Mouse (Mus musculus) kidney, postnatal 0 days (tissue): ENCODE results near the gene Acbd6. TPM values are rescaled to one million over a fixed set of nuclear protein-coding genes. Genes with fewer than 3 reads are reported as not detected.

Experiments
- ATAC-seq: fragments of 200-750 bp; cut with Nextera tagmentation; replicated peaks from 2 replicates; pipeline ENCODE4 v1.8.0; 2017; ENCODE audit warnings: low read depth, moderate number of reproducible peaks, moderate TSS enrichment, moderate library complexity; ENCODE audit not compliant: low FRiP score
- DNase-seq: peaks from one replicate; pipeline ENCODE4 v3.0.0-alpha.2; 2016; ENCODE audit warnings: low spot score
- H3K27ac ChIP-seq: fragments of 300-500 bp; sonication (generic); 2 replicates; pipeline ENCODE4 v1.5.1; 2014; ENCODE audit warnings: mild to moderate bottlenecking
- H3K27me3 ChIP-seq: fragments of 300-500 bp; sonication (generic); 2 replicates; pipeline ENCODE4 v1.6.1; 2014; ENCODE audit warnings: low read length, mixed read lengths; ENCODE audit not compliant: insufficient read depth
- H3K36me3 ChIP-seq: fragments of 300-500 bp; sonication (generic); 2 replicates; pipeline ENCODE4 v1.6.1; 2014; ENCODE audit warnings: low read length, mixed read lengths; ENCODE audit not compliant: insufficient read depth
- H3K4me1 ChIP-seq: fragments of 300-500 bp; sonication (generic); replicated peaks from 2 replicates; pipeline ENCODE4 v1.6.1; 2014; ENCODE audit warnings: antibody characterized with exemption, low read length, mixed read lengths; ENCODE audit not compliant: insufficient read depth
- H3K4me2 ChIP-seq: fragments of 300-500 bp; sonication (generic); 2 replicates; pipeline ENCODE4 v1.6.1; 2014; ENCODE audit warnings: mild to moderate bottlenecking, low read length, moderate library complexity, mixed read lengths
- H3K4me3 ChIP-seq: fragments of 300-500 bp; sonication (generic); replicated peaks from 2 replicates; pipeline ENCODE4 v1.5.1; 2014; ENCODE audit warnings: low read depth, low read length
- H3K9ac ChIP-seq: fragments of 300-500 bp; sonication (generic); 2 replicates; pipeline ENCODE4 v1.6.1; 2014; ENCODE audit warnings: low read depth, low read length
- H3K9me3 ChIP-seq: fragments of 300-500 bp; sonication (generic); replicated peaks from 2 replicates; pipeline ENCODE4 v1.6.1; 2016; ENCODE audit warnings: low read length, inconsistent platforms, mixed read lengths
- CTCF ChIP-seq: IDR thresholded peaks from 2 replicates; pipeline ENCODE4 v1.5.1; 2016; ENCODE audit warnings: antibody characterized with exemption, low read depth, mild to moderate bottlenecking, moderate library complexity
- WGBS: fragments of 180-500 bp; shearing (Covaris S2); extraction: QIAGEN DNeasy Blood & Tissue Kit; methylation state at CpG from one replicate; pipeline ENCODE4 v1.1.7; 2014; 5-methylcytosine and 5-hydroxymethylcytosine counted together
- polyA plus RNA-seq: library from polyadenylated mRNA; unstranded; fragments of >200 nt; fragmentation: Nextera tagmentation; extraction: Ambion mirVana; gene quantifications from 2 replicates; pipeline ENCODE4 v1.2.1, GENCODE M21; 2015

Gene Acbd6
- polyA plus RNA-seq, result 88.9 and 96.8 TPM in 2 replicates

DNA sequence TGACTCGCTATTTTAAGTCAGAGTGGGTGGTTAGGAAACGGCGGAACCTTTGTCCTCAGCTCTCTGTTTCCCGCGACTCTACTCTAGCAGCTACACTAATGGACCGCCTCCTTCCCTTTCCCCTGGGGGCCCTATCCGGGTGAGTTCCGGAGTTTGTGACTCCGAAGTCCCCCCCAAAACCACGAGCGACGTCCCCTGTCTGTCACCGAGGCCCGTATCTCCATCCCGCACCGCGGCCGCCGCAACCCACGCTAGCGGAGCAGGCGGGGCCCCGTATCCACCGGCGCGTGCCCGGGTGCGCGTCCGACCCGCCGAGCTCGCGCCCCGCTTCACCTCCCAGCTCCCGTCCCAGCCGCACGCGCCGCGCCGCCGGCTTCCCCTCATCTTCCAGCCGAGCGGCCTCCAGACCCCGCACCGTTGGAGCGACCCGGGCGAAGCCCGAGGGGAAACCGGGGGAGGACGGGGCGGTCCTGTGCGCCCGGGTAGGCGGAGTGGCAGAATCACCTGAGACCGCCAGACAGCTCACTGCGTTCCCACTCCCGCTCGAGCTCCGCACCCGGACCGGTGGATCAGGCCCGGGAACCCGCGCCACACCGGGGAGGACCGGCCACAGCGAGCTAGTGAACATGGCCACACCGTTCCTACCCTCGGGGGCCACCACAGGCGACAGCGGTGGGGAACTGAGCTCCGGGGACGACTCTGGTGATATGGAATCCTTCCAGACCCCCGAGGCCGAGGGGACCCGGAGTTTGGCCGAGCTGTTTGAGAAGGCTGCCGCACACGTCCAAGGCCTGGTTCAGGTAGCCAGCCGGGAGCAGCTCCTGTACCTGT is at the start of gene Acbd6:
Acbd6 (plus strand) TSS at position 109 of the 831 bp plus-strand sequence.
- H3K4me3 ChIP-seq, result peak within 1 kb of the TSS; percentile 81
- H3K27me3 ChIP-seq, result no peaks in the 10 kb centered on the region
- no peaks in the 10 kb centered on the region for H3K36me3 ChIP-seq
- no peaks in the 10 kb centered on the region for H3K9me3 ChIP-seq
- no peaks in the 10 kb centered on the region; the same call in 1 of the 2 replicates for H3K4me1 ChIP-seq
- ATAC-seq (peak; percentile 87), DNase-seq (peak; percentile 94)
- TF ChIP-seq CTCF, result no peak
- peak within 1 kb of the TSS; percentile 83 for H3K27ac ChIP-seq
- 1% methylated on average over 83 of the region's 83 CpGs for WGBS
- peak within 1 kb of the TSS; percentile 85 for H3K9ac ChIP-seq
- peak within 1 kb of the TSS; percentile 82 for H3K4me2 ChIP-seq

- ATAC-seq, result no peak
These were observed 47.7 kb upstream of the Acbd6 start for GRCm38 (mm10) chr1:155510263-155510662.

GRCm38 (mm10) chr1:155515866-155516265 is 42.1 kb upstream of the Acbd6 start:
- no peak for TF ChIP-seq CTCF
- H3K27me3 ChIP-seq, result no peaks in the 10 kb centered on the region
- no peak overlapping the region for H3K9ac ChIP-seq
- no peaks in the 10 kb centered on the region for H3K9me3 ChIP-seq
- no peak overlapping the region for H3K4me2 ChIP-seq
- WGBS, result 91% methylated on average over 4 of the region's 4 CpGs
- H3K4me3 ChIP-seq, result no peak overlapping the region
- no peak for DNase-seq
- no peaks in the 10 kb centered on the region for H3K4me1 ChIP-seq
- ATAC-seq, result no peak
- H3K36me3 ChIP-seq, result no peaks in the 10 kb centered on the region
- no peak overlapping the region for H3K27ac ChIP-seq

More at GRCm38 (mm10) chr1:155510263-155510662, 47.7 kb upstream of the Acbd6 start:
- H3K4me2 ChIP-seq, result no peak overlapping the region
- H3K9me3 ChIP-seq, result no peaks in the 10 kb centered on the region
- no peak overlapping the region for H3K4me3 ChIP-seq
- no peak overlapping the region for H3K27ac ChIP-seq
- WGBS, result 31% methylated on average over 10 of the region's 10 CpGs
- H3K9ac ChIP-seq, result no peak overlapping the region
- H3K4me1 ChIP-seq, result no peaks in the 10 kb centered on the region
- H3K36me3 ChIP-seq, result no peaks in the 10 kb centered on the region
- no peak for DNase-seq
- H3K27me3 ChIP-seq, result no peaks in the 10 kb centered on the region
- TF ChIP-seq CTCF, result no peak

DNA sequence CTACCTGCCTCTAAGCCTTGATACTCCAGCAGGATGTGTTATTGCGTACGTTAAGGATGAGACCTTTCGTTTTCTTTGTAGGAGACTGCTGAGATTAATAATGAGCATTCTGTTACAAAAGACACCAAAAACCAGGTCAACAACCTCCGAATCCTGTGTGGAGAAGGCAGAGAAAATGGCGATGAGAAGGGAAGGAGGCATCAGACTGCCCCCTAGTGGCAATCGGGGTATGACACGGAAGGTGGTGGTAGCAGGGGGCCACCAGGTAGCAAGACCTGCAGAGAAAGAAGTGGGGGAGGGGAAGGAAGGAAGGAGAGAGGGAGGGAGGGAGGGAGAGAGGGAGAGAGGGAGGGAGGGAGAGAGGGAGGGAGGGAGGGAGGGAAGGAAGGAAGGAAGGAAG is 41.3 kb upstream of the Acbd6 start:
- 38% methylated on average over 7 of the region's 7 CpGs for WGBS
- DNase-seq, result peak; percentile 64

GRCm38 (mm10) chr1:155517060-155517459 is 40.9 kb upstream of the Acbd6 start:
- no peaks in the 10 kb centered on the region for H3K4me1 ChIP-seq
- no peak overlapping the region for H3K9ac ChIP-seq
- H3K4me3 ChIP-seq, result no peak overlapping the region
- no peaks in the 10 kb centered on the region for H3K36me3 ChIP-seq
- no peak overlapping the region for H3K27ac ChIP-seq
- DNase-seq (no peak), ATAC-seq (no peak)
- H3K27me3 ChIP-seq, result no peaks in the 10 kb centered on the region
- no peak for TF ChIP-seq CTCF
- no peaks in the 10 kb centered on the region for H3K9me3 ChIP-seq
- 38% methylated on average over 5 of the region's 5 CpGs for WGBS
- H3K4me2 ChIP-seq, result no peak overlapping the region

More for the DNA sequence above, 41.3 kb upstream of the Acbd6 start:
- H3K27me3 ChIP-seq, result no peaks in the 10 kb centered on the region
- no peak overlapping the region for H3K4me2 ChIP-seq
- H3K27ac ChIP-seq, result no peak overlapping the region
- TF ChIP-seq CTCF, result peak; percentile 76
- H3K9me3 ChIP-seq, result no peaks in the 10 kb centered on the region
- H3K4me3 ChIP-seq, result no peak overlapping the region
- H3K36me3 ChIP-seq, result no peaks in the 10 kb centered on the region
- ATAC-seq, result no peak
- no peaks in the 10 kb centered on the region for H3K4me1 ChIP-seq
- no peak overlapping the region for H3K9ac ChIP-seq

- no peak overlapping the region for H3K4me3 ChIP-seq
- ATAC-seq (no peak), DNase-seq (no peak)
- WGBS, result 85% methylated on average over 4 of the region's 4 CpGs
- no peak overlapping the region for H3K9ac ChIP-seq
- no peaks in the 10 kb centered on the region for H3K4me1 ChIP-seq
- H3K4me2 ChIP-seq, result no peak overlapping the region
- no peaks in the 10 kb centered on the region for H3K9me3 ChIP-seq
- no peaks in the 10 kb centered on the region for H3K27me3 ChIP-seq
- H3K27ac ChIP-seq, result no peak overlapping the region
- no peaks in the 10 kb centered on the region for H3K36me3 ChIP-seq
- no peak for TF ChIP-seq CTCF
These were observed 37.6 kb upstream of the Acbd6 start for GRCm38 (mm10) chr1:155520285-155520684.
